Mouse (Mus musculus) limb, embryonic 14.5 days (tissue): ENCODE measurements around the gene Rad54l2. TPM values are rescaled to one million over a fixed set of nuclear protein-coding genes. Genes with fewer than 3 reads are reported as not detected.

Experiments
- ATAC-seq: fragments of 200-750 bp; cut with Nextera tagmentation; 2 replicates; pipeline ENCODE4 v1.8.0; 2017; ENCODE audit warnings: low read depth, moderate number of reproducible peaks, moderate TSS enrichment; ENCODE audit not compliant: low FRiP score
- DNase-seq: peaks from one replicate; pipeline ENCODE4 v3.0.0-alpha.2; 2015; ENCODE audit warnings: low spot score
- H3K27ac ChIP-seq: fragments of 300-500 bp; sonication (generic); replicated peaks from 2 replicates; pipeline ENCODE4 v1.5.1; 2014; ENCODE audit warnings: low read depth, mild to moderate bottlenecking, low read length, moderate library complexity, mixed read lengths
- H3K27me3 ChIP-seq: fragments of 300-500 bp; sonication (generic); 2 replicates; pipeline ENCODE4 v1.6.1; 2014; ENCODE audit warnings: low read length, mixed read lengths; ENCODE audit not compliant: control insufficient read depth, insufficient read depth
- H3K36me3 ChIP-seq: fragments of 300-500 bp; sonication (generic); 2 replicates; pipeline ENCODE4 v1.6.1; 2014; ENCODE audit warnings: mild to moderate bottlenecking, low read length, moderate library complexity, mixed read lengths; ENCODE audit not compliant: control insufficient read depth, insufficient read depth
- H3K4me1 ChIP-seq: fragments of 300-500 bp; sonication (generic); 2 replicates; pipeline ENCODE4 v1.6.1; 2014; ENCODE audit warnings: antibody characterized with exemption, low read length, mixed read lengths; ENCODE audit not compliant: control insufficient read depth, insufficient read depth
- H3K4me2 ChIP-seq: fragments of 300-500 bp; sonication (generic); replicated peaks from 2 replicates; pipeline ENCODE4 v1.6.1; 2014; ENCODE audit warnings: low read depth, mild to moderate bottlenecking, low read length, moderate library complexity; ENCODE audit not compliant: severe bottlenecking
- H3K4me3 ChIP-seq: fragments of 300-500 bp; sonication (generic); replicated peaks from 2 replicates; pipeline ENCODE4 v1.5.1; 2014; ENCODE audit warnings: low read length
- H3K9ac ChIP-seq: fragments of 300-500 bp; sonication (generic); 2 replicates; pipeline ENCODE4 v1.6.1; 2014; ENCODE audit warnings: mild to moderate bottlenecking, low read depth, low read length, moderate library complexity; ENCODE audit not compliant: severe bottlenecking
- H3K9me3 ChIP-seq: fragments of 300-500 bp; sonication (generic); 2 replicates; pipeline ENCODE4 v1.6.1; 2016; ENCODE audit warnings: low read length; ENCODE audit not compliant: control insufficient read depth
- POLR2A ChIP-seq: fragments of 200-500 bp; IDR thresholded peaks from 2 replicates; pipeline ENCODE4 v1.8.0; 2012; ENCODE audit warnings: inconsistent platforms, mild to moderate bottlenecking, moderate library complexity, borderline replicate concordance; ENCODE audit not compliant: insufficient read depth, insufficient read length; ENCODE audit errors: extremely low read depth
- WGBS: fragments of 180-500 bp; shearing (Covaris S2); extraction: QIAGEN DNeasy Blood & Tissue Kit; methylation state at CpG from one replicate; pipeline ENCODE4 v1.1.7; 2014; 5-methylcytosine and 5-hydroxymethylcytosine counted together
- polyA plus RNA-seq, 2 experiments: library from polyadenylated mRNA; depleted of rRNA in 1 of 2; stranded (reverse) in 1 of 2; unstranded in 1 of 2; fragments of >200 nt; fragmentation: Nextera tagmentation in 1 of 2; extraction: Ambion mirVana in 1 of 2; gene quantifications; 2 replicates each; pipeline versions ENCODE4 v1.2.1 to v1.2.3; 2012 to 2014

The Rad54l2 gene
- polyA plus RNA-seq, 2 experiments, result 4.3 to 12.9 TPM

DNA sequence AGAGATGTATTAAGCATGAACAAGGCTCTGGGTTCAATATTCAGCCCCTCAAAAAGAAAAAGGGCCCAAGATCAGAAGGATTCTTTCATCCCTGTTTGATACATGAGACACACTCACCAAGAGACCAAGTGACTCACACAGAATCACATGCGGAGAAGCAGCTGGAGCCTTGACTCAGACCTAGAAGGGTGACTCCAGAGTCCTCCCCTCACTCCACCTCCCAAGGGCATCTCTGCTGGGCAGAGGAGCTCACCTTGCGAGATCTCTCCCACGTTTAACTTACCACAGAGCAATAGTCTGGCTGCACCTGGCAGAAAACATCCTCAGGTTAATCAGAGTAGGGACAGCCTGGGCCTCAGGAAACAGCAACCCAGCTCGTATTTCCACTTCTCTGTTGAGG, 110.8 kb downstream of the Rad54l2 start:
- no peak overlapping the region for H3K9ac ChIP-seq
- no peak for DNase-seq
- peaks cover 67% of the 10 kb centered on the region for H3K36me3 ChIP-seq
- H3K9me3 ChIP-seq, result no peaks in the 10 kb centered on the region
- WGBS, result 73% methylated on average over 4 of the region's 4 CpGs
- H3K27ac ChIP-seq, result no peak overlapping the region
- ATAC-seq, result no peak
- no peak for TF ChIP-seq POLR2A
- no peaks in the 10 kb centered on the region for H3K4me1 ChIP-seq
- no peaks in the 10 kb centered on the region for H3K27me3 ChIP-seq
- H3K4me2 ChIP-seq, result no peak overlapping the region
- no peak overlapping the region for H3K4me3 ChIP-seq

DNA sequence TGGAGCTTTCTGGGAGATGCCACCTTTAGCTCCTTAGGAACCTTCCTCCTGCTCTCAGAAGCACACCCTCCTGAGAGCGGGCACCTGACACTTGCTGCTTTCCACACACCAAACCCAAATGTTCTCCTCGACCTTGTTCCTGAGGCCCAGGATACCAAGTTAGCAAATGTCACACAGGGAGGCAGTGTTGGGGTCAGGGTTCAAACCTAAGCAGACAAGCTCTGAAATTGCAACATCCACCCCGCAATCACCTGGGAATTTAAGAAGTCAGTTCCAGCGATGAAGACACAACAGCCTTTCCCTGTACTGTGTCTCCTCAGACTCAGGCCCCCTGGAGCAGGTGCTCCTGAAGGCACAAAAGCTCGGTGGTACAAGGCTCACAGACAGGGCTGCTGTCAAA, 111.3 kb downstream of the Rad54l2 start:
- TF ChIP-seq POLR2A, result no peak
- no peak for ATAC-seq
- H3K4me2 ChIP-seq, result no peak overlapping the region
- no peak overlapping the region for H3K27ac ChIP-seq
- H3K9ac ChIP-seq, result no peak overlapping the region
- H3K9me3 ChIP-seq, result no peaks in the 10 kb centered on the region
- peaks cover 67% of the 10 kb centered on the region for H3K36me3 ChIP-seq
- no peak overlapping the region for H3K4me3 ChIP-seq
- DNase-seq, result no peak
- H3K4me1 ChIP-seq, result no peaks in the 10 kb centered on the region
- WGBS, result 77% methylated on average over 5 of the region's 5 CpGs
- H3K27me3 ChIP-seq, result no peaks in the 10 kb centered on the region

DNA sequence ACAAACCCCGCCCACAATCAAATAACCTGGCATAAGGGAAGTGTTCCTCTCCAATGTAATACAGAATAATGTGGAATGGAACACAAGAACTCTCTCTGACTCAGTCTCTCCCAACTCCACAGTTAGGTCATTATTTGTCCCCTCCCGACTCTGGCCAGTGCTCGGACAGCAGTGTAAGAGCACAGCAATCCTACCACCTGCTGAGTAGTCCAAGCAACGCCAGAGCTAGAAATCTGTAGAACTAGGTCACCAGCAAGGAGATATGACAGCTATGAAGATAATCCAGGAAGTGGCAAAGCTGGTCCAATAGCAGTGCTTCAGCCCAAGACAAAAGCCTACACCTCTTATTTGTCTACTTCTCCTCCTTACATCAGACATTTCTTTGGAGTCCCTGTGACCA, 112.4 kb downstream of the Rad54l2 start:
- WGBS, result 84% methylated on average over 4 of the region's 4 CpGs
- no peak for TF ChIP-seq POLR2A
- H3K27ac ChIP-seq, result no peak overlapping the region
- H3K4me2 ChIP-seq, result no peak overlapping the region
- DNase-seq, result no peak
- peaks cover 72% of the 10 kb centered on the region for H3K36me3 ChIP-seq
- H3K9ac ChIP-seq, result no peak overlapping the region
- no peak for ATAC-seq
- no peaks in the 10 kb centered on the region for H3K27me3 ChIP-seq
- H3K9me3 ChIP-seq, result no peaks in the 10 kb centered on the region
- H3K4me1 ChIP-seq, result no peaks in the 10 kb centered on the region
- no peak overlapping the region for H3K4me3 ChIP-seq

DNA sequence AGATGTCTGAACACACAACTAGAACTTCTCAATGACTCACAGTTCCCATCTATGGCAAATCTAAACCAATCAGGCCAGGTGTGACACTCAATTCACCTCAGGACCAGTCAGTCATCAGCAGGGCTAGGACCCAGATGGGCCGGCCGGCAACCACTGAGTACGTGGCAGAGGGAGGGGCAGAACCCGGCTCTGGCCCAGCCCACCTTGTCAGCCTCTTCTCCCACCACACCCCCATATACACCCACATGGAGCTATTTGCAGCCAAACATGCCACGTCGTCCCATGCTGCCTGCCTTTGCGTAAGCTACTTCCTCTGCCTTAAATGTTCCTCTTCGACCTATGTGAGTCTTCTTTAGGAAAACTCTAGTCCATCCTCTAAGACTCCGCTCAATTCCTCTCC, 113.0 kb downstream of the Rad54l2 start:
- no peak for TF ChIP-seq POLR2A
- H3K27me3 ChIP-seq, result no peaks in the 10 kb centered on the region
- no peak overlapping the region for H3K27ac ChIP-seq
- peaks cover 72% of the 10 kb centered on the region for H3K36me3 ChIP-seq
- H3K9me3 ChIP-seq, result no peaks in the 10 kb centered on the region
- no peak overlapping the region for H3K4me3 ChIP-seq
- H3K4me1 ChIP-seq, result no peaks in the 10 kb centered on the region
- no peak overlapping the region for H3K4me2 ChIP-seq
- WGBS, result 76% methylated on average over 9 of the region's 9 CpGs
- DNase-seq (no peak), ATAC-seq (no peak)
- H3K9ac ChIP-seq, result no peak overlapping the region

DNA sequence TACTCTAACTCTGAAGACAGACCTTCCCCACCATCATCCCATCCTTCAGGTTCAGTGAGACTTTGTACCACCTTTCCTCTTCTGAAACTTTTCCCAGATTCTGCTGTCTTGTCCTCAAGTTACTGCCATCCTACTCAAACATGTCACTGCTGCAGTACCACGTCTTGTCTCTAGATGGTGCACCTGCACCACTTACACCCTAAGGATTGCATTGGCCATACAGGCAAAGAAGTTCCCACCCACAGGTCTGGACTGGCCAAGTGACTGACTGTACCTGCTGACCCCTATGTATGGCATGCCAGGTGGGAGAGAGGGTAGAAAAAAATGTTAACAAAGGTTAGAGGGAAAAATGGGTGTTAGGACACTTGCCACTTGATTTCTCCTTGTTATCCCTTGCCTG, 113.5 kb downstream of the Rad54l2 start:
- ATAC-seq, result peak; percentile 58
- H3K9ac ChIP-seq, result no peak overlapping the region
- TF ChIP-seq POLR2A, result no peak
- peak; percentile 57 for DNase-seq
- WGBS, result 0% methylated on average over 1 of the region's 1 CpGs
- H3K36me3 ChIP-seq, result peaks cover 71% of the 10 kb centered on the region
- H3K27ac ChIP-seq, result no peak overlapping the region
- no peaks in the 10 kb centered on the region for H3K4me1 ChIP-seq
- H3K9me3 ChIP-seq, result no peaks in the 10 kb centered on the region
- H3K4me3 ChIP-seq, result no peak overlapping the region
- H3K27me3 ChIP-seq, result no peaks in the 10 kb centered on the region
- no peak overlapping the region for H3K4me2 ChIP-seq

DNA sequence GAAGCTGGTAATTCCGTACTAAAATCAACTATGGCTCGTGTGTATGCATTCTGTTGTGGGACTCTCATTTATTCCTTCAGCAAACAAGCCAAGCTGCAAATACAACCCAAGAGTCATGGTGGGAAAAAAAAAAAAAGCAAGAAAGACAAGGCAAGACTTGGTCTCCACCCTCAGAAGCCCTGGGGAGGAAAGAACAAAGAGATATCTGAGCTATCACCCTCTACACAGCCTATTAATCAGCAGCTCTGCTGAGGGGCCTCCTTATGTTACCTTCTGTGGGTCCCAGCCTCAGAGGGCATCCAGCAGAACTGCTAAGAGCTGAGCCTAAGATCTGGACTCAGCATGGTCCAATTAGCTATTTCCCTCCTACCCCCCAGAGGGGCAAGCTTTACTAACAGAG, 115.1 kb downstream of the Rad54l2 start:
- Histone ChIP-seq H3K27ac (no peak overlapping the region), H3K4me2 (no peak overlapping the region)

More for the DNA sequence above, 115.1 kb downstream of the Rad54l2 start:
- 91% methylated on average over 2 of the region's 2 CpGs for WGBS
- Histone ChIP-seq H3K27me3 (no peaks in the 10 kb centered on the region), H3K9me3 (no peaks in the 10 kb centered on the region), H3K4me3 (no peak overlapping the region), H3K4me1 (no peaks in the 10 kb centered on the region), H3K9ac (no peak overlapping the region), H3K36me3 (peaks cover 66% of the 10 kb centered on the region)
- DNase-seq, result no peak
- no peak for TF ChIP-seq POLR2A
- no peak for ATAC-seq
